Mouse (Mus musculus) MEL (cell line): ENCODE data around the gene Hsf4. TPM values are rescaled to one million over a fixed set of nuclear protein-coding genes. Genes with fewer than 3 reads are reported as not detected.
"Not testable (repeated sequence)": the region's sequence is repeated elsewhere in the genome, so short reads cannot be mapped to it uniquely, and the experiment has no call there.

Source experiments
- DNase-seq: peaks from one replicate; pipeline ENCODE4 v3.0.0; 2011; ENCODE audit warnings: low read depth, low spot score
- H3K27ac ChIP-seq: 2 replicates; pipeline ENCODE4 v1.5.1; 2012; ENCODE audit warnings: low read depth, mild to moderate bottlenecking, control low read depth, low read length, moderate library complexity; ENCODE audit not compliant: control insufficient read depth
- H3K27me3 ChIP-seq, 2 experiments: fragments of 150-350 bp in 1 of 2; sonication (generic) in 1 of 2; 2 replicates each; pipeline ENCODE4 v1.6.1; 2012; ENCODE audit warnings: low read length in 2 of 2, mild to moderate bottlenecking in 2 of 2, improper control_type of control experiment in 1 of 2, moderate library complexity in 1 of 2; ENCODE audit not compliant: insufficient read depth in 2 of 2, control insufficient read depth in 1 of 2
- H3K36me3 ChIP-seq, 2 experiments: 2 replicates each; pipeline ENCODE4 v1.6.1; 2012 to 2014; ENCODE audit warnings: low read length in 2 of 2, improper control_type of control experiment in 1 of 2, inconsistent platforms in 1 of 2, mild to moderate bottlenecking in 1 of 2; ENCODE audit not compliant: insufficient read depth in 2 of 2, control insufficient read depth in 1 of 2
- H3K4me1 ChIP-seq, 2 experiments: fragments of 150-350 bp in 1 of 2; sonication (generic) in 1 of 2; 2 replicates each; pipeline ENCODE4 v1.6.1; 2012; ENCODE audit warnings: low read length in 2 of 2, improper control_type of control experiment in 1 of 2, mild to moderate bottlenecking in 1 of 2; ENCODE audit not compliant: insufficient read depth in 2 of 2, control insufficient read depth in 1 of 2
- H3K4me3 ChIP-seq, 2 experiments: fragments of 150-350 bp in 1 of 2; sonication (generic) in 1 of 2; 2 replicates each; pipeline ENCODE4 v1.5.1; 2012; ENCODE audit warnings: low read depth in 2 of 2, low read length in 2 of 2, mild to moderate bottlenecking in 2 of 2, moderate library complexity in 2 of 2, control low read depth in 1 of 2, improper control_type of control experiment in 1 of 2; ENCODE audit not compliant: control insufficient read depth in 1 of 2, insufficient read depth in 1 of 2
- H3K79me2 ChIP-seq: 2 replicates; pipeline ENCODE4 v1.6.1; 2012; ENCODE audit warnings: mild to moderate bottlenecking, low read length, moderate library complexity; ENCODE audit not compliant: control insufficient read depth, poor library complexity, insufficient read depth
- H3K9ac ChIP-seq: 2 replicates; pipeline ENCODE4 v1.6.1; 2012; ENCODE audit warnings: low read depth, mild to moderate bottlenecking, control low read depth, low read length, moderate library complexity; ENCODE audit not compliant: control insufficient read depth, poor library complexity, severe bottlenecking
- H3K9me3 ChIP-seq: fragments of 150-350 bp; sonication (generic); replicated peaks from 2 replicates; pipeline ENCODE4 v1.6.1; 2012; ENCODE audit warnings: mild to moderate bottlenecking, low read length, improper control_type of control experiment, moderate library complexity; ENCODE audit not compliant: insufficient read depth
- BHLHE40 ChIP-seq: IDR thresholded peaks from 2 replicates; pipeline ENCODE4 v1.6.1; 2012; ENCODE audit warnings: low read depth, mild to moderate bottlenecking, inconsistent platforms, low read length, improper control_type of control experiment, borderline replicate concordance
- CTCF ChIP-seq, 3 experiments: IDR thresholded peaks in 2 of 3; conservative IDR thresholded peaks in 1 of 3; 2 replicates each; pipeline ENCODE4 v1.5.1; 2011 to 2012; ENCODE audit warnings: low read length in 3 of 3, low read depth in 2 of 3, mild to moderate bottlenecking in 2 of 3, improper control_type of control experiment in 1 of 3, inconsistent platforms in 1 of 3, mixed read lengths in 1 of 3, moderate library complexity in 1 of 3; ENCODE audit not compliant: control insufficient read depth in 1 of 3, insufficient read depth in 1 of 3, poor library complexity in 1 of 3, severe bottlenecking in 1 of 3
- E2F4 ChIP-seq: IDR thresholded peaks from 2 replicates; pipeline ENCODE4 v1.6.1; 2011; ENCODE audit warnings: low read depth, low read length, improper control_type of control experiment, borderline replicate concordance
- EP300 ChIP-seq, 2 experiments: IDR thresholded peaks; 2 replicates each; pipeline ENCODE4 v1.6.1; 2011; ENCODE audit warnings: improper control_type of control experiment in 2 of 2, low read length in 2 of 2, low read depth in 1 of 2, mild to moderate bottlenecking in 1 of 2
- GATA1 ChIP-seq: IDR thresholded peaks from 2 replicates; pipeline ENCODE4 v1.6.1; 2011; ENCODE audit warnings: low read depth, low read length, improper control_type of control experiment
- JUND ChIP-seq: IDR thresholded peaks from 2 replicates; pipeline ENCODE4 v1.6.1; 2011; ENCODE audit warnings: low read depth, mild to moderate bottlenecking, improper control_type of control experiment, low read length
- KAT2A ChIP-seq: conservative IDR thresholded peaks from 2 replicates; pipeline ENCODE4 v1.6.1; 2012; ENCODE audit warnings: low read depth, low read length, improper control_type of control experiment, inconsistent platforms
- MAX ChIP-seq: IDR thresholded peaks from 2 replicates; pipeline ENCODE4 v1.6.1; 2011; ENCODE audit warnings: low read length, improper control_type of control experiment
- MAZ ChIP-seq: IDR thresholded peaks from 2 replicates; pipeline ENCODE4 v1.6.1; 2012; ENCODE audit warnings: low read depth, mild to moderate bottlenecking, inconsistent platforms, low read length, improper control_type of control experiment
- MYB ChIP-seq: IDR thresholded peaks from 2 replicates; pipeline ENCODE4 v1.6.1; 2011; ENCODE audit warnings: mild to moderate bottlenecking, low read depth, low read length, improper control_type of control experiment
- MYC ChIP-seq: IDR thresholded peaks from 2 replicates; pipeline ENCODE4 v1.6.1; 2011; ENCODE audit warnings: low read depth, mild to moderate bottlenecking, low read length, improper control_type of control experiment, moderate library complexity
- NELFE ChIP-seq: IDR thresholded peaks from 2 replicates; pipeline ENCODE4 v1.6.1; 2011; ENCODE audit warnings: low read depth, low read length, improper control_type of control experiment
- POLR2A ChIP-seq, 2 experiments: IDR thresholded peaks; 2 replicates each; pipeline ENCODE4 v1.6.1; 2011 to 2012; ENCODE audit warnings: low read length in 2 of 2, mild to moderate bottlenecking in 2 of 2, control low read depth in 1 of 2, improper control_type of control experiment in 1 of 2, low read depth in 1 of 2, moderate library complexity in 1 of 2; ENCODE audit not compliant: control insufficient read depth in 1 of 2, insufficient read depth in 1 of 2, poor library complexity in 1 of 2
- POLR2AphosphoS2 ChIP-seq: IDR thresholded peaks from 2 replicates; pipeline ENCODE4 v1.6.1; 2011; ENCODE audit warnings: low read length, improper control_type of control experiment
- RAD21 ChIP-seq: IDR thresholded peaks from 2 replicates; pipeline ENCODE4 v1.6.1; 2011; ENCODE audit warnings: mild to moderate bottlenecking, low read depth, low read length, improper control_type of control experiment
- SMC3 ChIP-seq: IDR thresholded peaks from 2 replicates; pipeline ENCODE4 v1.6.1; 2011; ENCODE audit warnings: low read depth, low read length, improper control_type of control experiment
- TAL1 ChIP-seq: IDR thresholded peaks from 2 replicates; pipeline ENCODE4 v1.6.1; 2012; ENCODE audit warnings: mild to moderate bottlenecking, inconsistent platforms, low read length, moderate library complexity, mixed read lengths
- TCF12 ChIP-seq: IDR thresholded peaks from 2 replicates; pipeline ENCODE4 v1.6.1; 2014; ENCODE audit warnings: low read depth, mild to moderate bottlenecking, inconsistent platforms, low read length, improper control_type of control experiment, moderate library complexity
- polyA plus RNA-seq, 2 experiments: library from polyadenylated mRNA; stranded (reverse) in 1 of 2; unstranded in 1 of 2; fragments of >175 nt in 1 of 2; fragments of >200 nt in 1 of 2; gene quantifications; 2 replicates each; pipeline versions ENCODE4 v1.2.1 to v1.2.4; 2012; ENCODE audit warnings: low replicate concordance in 2 of 2, low read depth in 1 of 2; ENCODE audit not compliant: insufficient read length in 2 of 2, insufficient read depth in 1 of 2, missing spikeins in 1 of 2
- total RNA-seq: library from RNA; depleted of rRNA; stranded (reverse); fragments of 300-350 nt; gene quantifications from 2 replicates; pipeline ENCODE4 v1.2.3, GENCODE M21; 2012

Gene Hsf4
- total and polyA plus RNA-seq, 3 experiments: 1.7 to 7.1 TPM; not detected in 1

- TF ChIP-seq MYB (no peak), MAX (peak; percentile 79), EP300 (IDR thresholded peaks at IDR 0.05; ENCODE audit: low read depth in 1 of 2, low read length in 2 of 2) (0 out of 4 replicates have a peak, but pooled peaks of 1 of the 2 experiments have one; percentile 25)
- TF ChIP-seq, all 39 proteins: peak for 13
These were observed 21.1 kb downstream of the Hsf4 start (continued) for GRCm38 (mm10) chr8:105290554-105291314.

DNA sequence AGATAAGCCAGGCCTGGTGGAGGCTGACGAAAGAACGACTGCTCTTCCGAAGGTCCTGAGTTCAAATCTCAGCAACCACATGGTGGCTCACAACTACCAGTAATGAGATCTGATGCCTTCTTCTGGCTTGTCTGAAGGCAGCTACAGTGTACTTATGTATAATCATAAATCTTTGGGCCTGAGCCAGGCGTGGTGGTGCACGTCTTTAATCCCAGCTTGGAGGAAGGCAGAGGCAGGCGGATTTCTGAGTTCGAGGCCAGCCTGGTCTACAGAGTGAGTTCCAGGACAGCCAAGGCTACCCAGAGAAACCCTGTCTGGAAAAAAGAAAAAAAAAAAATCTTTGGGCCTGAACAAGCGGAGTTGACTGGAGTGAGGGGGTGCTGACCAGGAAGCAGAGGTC lies 21.8 kb downstream of the Hsf4 start:
- not testable (repeated sequence) for H3K79me2 ChIP-seq, H3K27ac ChIP-seq

DNA sequence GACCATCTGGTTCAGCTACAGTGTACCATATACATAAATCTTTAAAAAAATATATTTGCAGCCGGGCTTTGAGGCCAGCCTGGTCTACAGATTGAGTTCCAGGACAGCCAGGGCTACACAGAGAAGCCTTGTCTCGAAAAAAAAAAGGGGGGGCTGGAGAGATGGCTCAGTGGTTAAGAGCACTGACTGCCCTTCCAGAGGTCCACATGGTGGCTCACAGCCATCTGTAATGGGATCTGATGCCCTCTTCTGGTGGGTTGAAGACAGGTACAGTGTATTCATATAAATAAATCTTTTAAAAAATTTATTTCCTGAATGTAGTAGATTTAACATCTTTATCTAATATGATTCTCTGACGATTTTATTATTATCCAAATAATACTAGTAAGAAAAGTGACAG lies 22.2 kb downstream of the Hsf4 start:
- not testable (repeated sequence) for H3K9me3 ChIP-seq, H3K4me3 ChIP-seq, H3K79me2 ChIP-seq, H3K27ac ChIP-seq, H3K9ac ChIP-seq, H3K36me3 ChIP-seq, H3K27me3 ChIP-seq
- peaks cover 5 to 20% of the 10 kb centered on the region in 2 experiments for H3K4me1 ChIP-seq
- TF ChIP-seq SMC3: peak; percentile 45
- peak; percentile 60; the same call in 1 of the 2 replicates for TF ChIP-seq MYC
- TF ChIP-seq CTCF (IDR thresholded peaks at IDR 0.05 in 2 of 3, conservative IDR thresholded peaks at IDR 0.05 in 1 of 3; ENCODE audit: control insufficient read depth in 1 of 3, insufficient read depth in 1 of 3, low read depth in 2 of 3, low read length in 3 of 3, poor library complexity in 1 of 3, severe bottlenecking in 1 of 3): peak; percentile 13 to 52 (median 43); a peak in 4 of 6 replicates
- peak; percentile 20 for TF ChIP-seq RAD21
- peak; percentile 47 for DNase-seq

More for the DNA sequence above, 21.8 kb downstream of the Hsf4 start:
- H3K9ac ChIP-seq, H3K36me3 ChIP-seq, DNase-seq, H3K27me3 ChIP-seq, H3K9me3 ChIP-seq, H3K4me3 ChIP-seq: not testable (repeated sequence)
- H3K4me1 ChIP-seq: peaks cover 4 to 16% of the 10 kb centered on the region in 2 experiments; a peak in 3 of 4 replicates

- DNase-seq: no peak
- Histone ChIP-seq H3K36me3 (peaks cover 0 to 2% of the 10 kb centered on the region in 2 experiments; a peak in 1 of 4 replicates), H3K79me2 (peaks cover 2% of the 10 kb centered on the region; the same call in 1 of the 2 replicates), H3K9me3 (no peaks in the 10 kb centered on the region), H3K9ac (no peak overlapping the region), H3K27me3 (no peaks in the 10 kb centered on the region), H3K27ac (no peak overlapping the region), H3K4me1 (peaks cover 6 to 18% of the 10 kb centered on the region in 2 experiments), H3K4me3 (no peak overlapping the region)
- TF ChIP-seq GATA1 (no peak), BHLHE40 (no peak), MAZ (no peak), NELFE (no peak), CTCF (IDR thresholded peaks at IDR 0.05 in 2 of 3, conservative IDR thresholded peaks at IDR 0.05 in 1 of 3; ENCODE audit: control insufficient read depth in 1 of 3, insufficient read depth in 1 of 3, low read depth in 2 of 3, low read length in 3 of 3, poor library complexity in 1 of 3, severe bottlenecking in 1 of 3) (no peak), E2F4 (no peak), TAL1 (no peak), TCF12 (no peak), MYB (no peak), POLR2AphosphoS2 (no peak), POLR2A (IDR thresholded peaks at IDR 0.05; ENCODE audit: control insufficient read depth in 1 of 2, insufficient read depth in 1 of 2, low read depth in 1 of 2, low read length in 2 of 2, poor library complexity in 1 of 2) (no peak), KAT2A (no peak), JUND (no peak)
These were observed 22.9 kb downstream of the Hsf4 start for GRCm38 (mm10) chr8:105292471-105292870.
